Mouse (Mus musculus) Muller cell, postnatal 12 days (primary cell): ENCODE results near the gene Plac9a.

Experiments used
- DNase-seq: peaks from one replicate; pipeline ENCODE4 v3.0.0-alpha.2; 2015; ENCODE audit errors: inconsistent ontology term

The Plac9a gene

GRCm38 (mm10) chr14:25838411-25838810, 64.5 kb downstream of the Plac9a start:
- DNase-seq: no peak
